Mouse (Mus musculus): ENCODE results near the gene Mgl2.
"Not testable (repeated sequence)": the region's sequence is repeated elsewhere in the genome, so short reads cannot be mapped to it uniquely, and the experiment has no call there.

The Mgl2 gene

DNA sequence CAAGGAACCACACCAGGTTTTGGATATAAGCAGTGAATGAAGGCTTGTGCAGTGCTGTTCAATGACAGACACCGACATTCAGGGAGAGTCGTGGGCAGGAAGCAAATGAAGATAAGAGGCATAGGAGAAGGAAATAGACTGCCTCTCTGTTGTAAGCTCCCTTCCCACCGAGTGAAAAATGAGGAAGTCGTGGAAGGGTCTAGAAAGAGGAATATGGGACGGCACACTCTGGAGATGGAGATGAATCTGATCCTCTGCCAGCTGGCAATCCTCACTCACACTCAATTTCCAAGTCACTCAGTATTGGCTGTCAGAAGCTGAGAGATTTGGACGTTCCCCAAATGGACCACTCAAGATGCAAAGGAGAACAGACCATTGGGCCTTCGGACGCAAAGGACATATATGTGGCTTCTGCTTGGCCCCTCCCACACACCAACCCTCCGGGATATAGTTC is at the start of gene Mgl2:
Mgl2 (plus strand) TSS at position 404 of the 454 bp plus-strand sequence.
- no peak for DNase-seq (ENCODE audit: low spot score)

DNA sequence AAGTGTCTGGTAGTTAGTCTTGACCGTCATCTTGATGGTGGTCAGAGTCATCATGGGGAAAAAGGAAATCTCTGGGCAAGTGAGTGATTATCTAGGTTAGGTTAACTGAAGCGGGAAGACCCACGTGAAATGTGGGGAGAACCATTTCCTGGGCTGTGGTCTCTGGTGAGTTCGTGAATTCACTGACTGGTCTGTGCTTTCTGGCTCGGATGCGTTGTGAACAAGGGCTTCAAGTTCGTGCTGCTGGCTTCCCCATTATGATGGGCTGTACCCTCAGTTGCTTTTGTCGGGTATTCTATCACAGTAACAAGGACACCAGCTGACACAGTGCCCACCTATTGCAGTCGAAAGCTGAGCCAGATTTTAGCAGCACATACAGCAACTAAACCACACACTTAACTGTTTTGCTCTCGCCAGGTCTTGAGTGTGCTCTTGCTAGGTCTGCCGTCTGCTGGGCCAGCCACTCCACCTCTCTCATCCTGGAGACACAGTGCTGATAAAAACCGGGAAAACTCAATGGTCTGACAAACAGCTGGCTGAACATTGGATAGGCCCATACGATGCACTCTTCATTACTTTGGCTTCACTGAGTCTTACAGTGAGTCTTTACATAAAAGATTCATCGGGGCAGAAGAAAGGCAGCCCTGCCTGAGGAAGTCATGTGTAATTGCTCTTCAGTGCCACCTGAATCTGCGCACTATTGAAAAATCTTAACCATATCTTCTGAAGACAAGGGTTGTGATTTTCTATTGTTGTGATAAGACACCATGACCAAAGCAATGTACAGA is 49.1 kb upstream of the Mgl2 start:
- DNase-seq (ENCODE audit: low spot score): no peak

DNA sequence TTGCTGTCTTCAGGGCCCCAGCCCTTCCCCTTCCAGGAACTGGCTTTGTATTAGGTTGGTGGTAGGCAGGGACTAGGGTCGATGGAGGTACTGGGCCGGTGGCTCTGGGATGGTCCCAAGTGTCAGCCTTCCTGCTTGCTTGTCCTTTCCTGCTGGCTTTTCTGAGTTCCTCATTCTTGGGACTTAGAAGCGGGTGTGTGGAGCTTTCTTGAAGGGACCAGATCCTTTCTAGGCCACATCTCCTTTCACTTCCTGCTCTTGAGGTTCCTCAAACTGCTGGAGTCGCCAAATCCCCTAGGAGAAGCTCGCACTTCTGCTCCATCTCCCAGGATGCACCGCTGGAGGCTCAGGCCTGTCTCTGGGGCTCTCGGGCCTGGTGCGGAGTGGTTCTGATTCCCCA is 45.6 kb upstream of the Mgl2 start:
- no peak for DNase-seq (ENCODE audit: low spot score)

DNA sequence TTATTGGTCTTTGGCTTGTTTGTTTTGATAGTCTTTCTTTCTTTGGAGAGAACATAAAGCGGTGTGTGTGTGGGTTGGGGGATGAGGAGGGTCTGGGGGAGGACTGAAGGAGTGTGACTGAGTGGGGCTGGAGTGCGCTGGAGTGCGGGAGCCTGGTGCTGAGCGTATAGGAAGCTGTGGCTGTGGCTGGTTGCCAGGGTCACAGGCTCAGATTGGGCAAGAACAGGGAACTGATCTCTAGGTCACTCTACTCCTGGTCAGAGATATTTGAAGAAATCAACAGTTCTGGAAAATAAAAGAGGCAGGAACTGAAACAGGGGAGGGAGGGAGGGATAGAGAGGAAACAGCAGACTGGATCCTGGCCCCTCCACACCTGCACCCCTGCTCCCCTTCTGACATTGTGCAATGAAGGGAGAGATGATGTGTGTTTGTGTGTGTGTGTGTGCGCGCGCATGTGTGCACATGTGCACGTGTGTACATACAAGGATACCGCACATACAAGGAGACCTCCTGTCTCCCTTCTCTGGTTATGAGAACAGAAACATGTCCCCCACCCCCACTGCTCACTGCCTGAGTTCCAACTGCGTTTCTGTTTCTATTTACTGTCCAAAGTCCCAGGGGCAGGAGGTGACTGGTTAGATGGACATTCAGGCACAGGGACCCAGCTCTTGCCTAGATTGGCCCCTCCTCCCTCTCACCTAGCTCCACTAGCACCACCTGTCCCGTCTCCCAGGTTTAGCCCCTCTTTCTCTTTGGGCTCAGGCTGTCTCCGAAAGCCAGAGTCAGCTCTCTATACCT is 37.9 kb upstream of the Mgl2 start, which contains the start of gene Asgr2:
Asgr2 (plus strand) TSS at position 659 of the 798 bp plus-strand sequence.
- DNase-seq (ENCODE audit: low spot score): no peak

DNA sequence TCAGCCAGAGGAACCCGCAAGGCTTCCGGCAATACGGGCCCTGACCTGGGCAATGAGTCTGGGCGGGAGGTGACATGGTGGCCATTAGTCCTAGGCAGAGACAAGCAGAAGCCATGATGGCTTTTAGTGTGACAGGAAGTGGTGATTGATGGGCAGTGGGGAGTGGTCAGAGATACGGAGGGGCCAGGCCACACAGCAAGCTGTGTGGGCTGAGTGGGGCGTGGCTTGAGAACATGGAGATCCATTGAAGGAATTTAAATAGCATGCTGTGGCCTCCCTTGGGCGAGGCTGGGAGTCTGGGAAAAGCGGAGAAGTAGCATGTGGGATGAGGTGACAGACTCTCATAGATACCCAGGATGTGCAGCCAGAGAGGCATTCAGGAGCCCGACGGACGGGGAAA is 32.7 kb upstream of the Mgl2 start:
- no peak for DNase-seq (ENCODE audit: low spot score)

DNA sequence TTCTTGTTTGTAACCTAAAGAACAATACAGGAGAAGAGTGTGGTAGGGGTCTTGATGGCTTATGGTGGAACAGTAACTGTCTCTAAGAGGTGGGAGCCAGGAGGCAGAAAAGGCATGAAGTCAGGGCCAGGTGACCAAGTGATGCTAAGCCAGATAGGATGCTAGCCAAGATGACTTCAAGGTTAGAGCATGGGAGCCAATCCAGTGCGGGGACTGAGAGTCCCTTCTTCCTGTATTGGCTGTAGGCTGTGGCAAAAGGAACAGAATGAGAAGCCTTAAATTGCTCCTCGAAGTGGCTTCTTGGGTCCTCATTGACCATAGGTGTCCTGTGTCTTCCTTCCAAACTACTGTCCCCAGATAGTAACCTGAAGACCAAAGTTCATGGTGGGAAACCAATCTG is 31.0 kb upstream of the Mgl2 start:
- no peak for DNase-seq (ENCODE audit: low spot score)

DNA sequence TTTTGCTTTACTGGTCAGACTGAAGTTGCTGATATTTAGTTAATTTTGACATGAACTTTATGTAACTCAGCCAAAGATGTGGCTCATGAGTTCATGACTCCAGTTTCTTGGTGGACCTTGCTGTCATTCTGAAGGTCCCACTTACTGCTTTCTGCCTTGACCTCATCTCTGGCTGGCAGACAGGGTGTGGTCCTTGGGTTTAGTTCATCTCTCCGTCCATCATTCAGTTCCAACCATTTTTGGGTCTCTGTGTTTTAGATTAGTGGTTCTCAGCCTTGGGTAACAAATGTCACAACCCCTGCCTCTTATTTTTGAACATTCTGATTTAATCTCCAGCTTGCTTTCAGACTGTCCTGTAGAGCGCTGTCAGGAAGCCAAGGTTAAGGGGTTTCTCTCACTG is 30.3 kb upstream of the Mgl2 start:
- DNase-seq (ENCODE audit: low spot score): no peak

DNA sequence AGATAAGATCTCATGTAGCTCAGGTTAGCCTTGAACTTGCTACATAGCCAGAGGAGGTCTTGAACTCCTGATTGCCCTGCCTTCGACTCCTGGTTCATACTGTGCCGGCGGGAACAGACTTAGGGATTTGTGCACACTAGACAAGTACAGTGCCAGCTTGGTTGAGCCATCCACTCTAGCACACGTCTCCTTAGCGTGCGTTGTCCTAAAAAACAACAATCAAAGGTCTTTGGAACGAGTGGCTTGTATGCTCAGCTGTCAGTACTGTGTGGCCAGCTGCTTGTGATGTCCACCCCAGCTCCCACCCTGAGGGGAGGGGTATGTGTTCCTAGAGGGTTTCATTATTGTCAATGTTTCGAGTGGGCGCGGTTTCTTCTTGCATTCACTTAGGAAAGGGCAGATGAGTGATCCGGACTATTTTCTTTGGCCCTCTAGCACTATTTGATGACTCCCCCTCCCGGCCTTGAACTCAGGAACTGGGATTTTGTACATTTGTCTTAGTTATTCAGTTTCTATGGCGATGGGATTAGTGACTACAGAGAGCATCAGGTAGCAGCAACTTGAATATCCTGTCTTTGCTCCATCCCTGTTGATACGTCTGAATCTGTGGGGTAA is 26.3 kb upstream of the Mgl2 start:
- no peak for DNase-seq (ENCODE audit: low spot score)

DNA sequence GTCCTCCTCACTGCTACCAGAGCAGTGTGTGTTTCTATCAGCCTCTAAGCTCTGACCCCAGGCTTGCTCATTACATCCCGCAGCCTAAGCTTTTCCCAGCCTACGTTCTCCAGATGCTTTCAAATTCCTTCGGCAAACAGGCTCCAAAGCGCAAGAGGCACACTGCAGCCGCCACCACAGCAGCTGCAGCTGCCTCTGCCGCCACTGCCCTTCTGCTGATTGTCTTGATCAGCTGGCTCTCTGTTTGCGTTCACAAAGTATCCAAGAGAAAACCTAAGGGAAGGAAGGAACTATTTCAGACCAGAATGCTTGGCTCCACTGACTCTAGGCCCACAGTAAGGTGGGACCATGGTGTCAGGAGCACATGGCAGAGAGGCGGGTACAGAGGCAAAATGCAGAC is 23.0 kb upstream of the Mgl2 start:
- no peak for DNase-seq (ENCODE audit: low spot score)

DNA sequence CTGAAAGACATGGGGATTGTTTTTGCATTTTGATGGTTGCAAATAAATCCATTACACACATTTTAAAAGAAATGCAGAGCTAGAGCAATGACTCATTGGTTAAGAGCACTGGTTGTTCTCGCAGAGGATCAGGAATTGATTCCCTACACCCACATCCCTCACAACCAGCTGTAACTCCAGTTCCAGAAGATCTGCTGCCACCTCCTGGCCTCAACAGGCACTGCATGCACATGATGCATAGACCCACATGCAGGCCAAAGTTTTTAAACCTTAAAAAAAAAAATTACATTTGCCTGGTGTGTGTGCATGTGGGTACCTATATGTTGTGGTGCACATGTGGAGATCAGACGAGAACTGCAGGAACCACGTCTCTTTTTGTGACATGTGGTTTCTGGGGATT is 20.0 kb upstream of the Mgl2 start:
- DNase-seq (ENCODE audit: low spot score): peak; percentile 26

DNA sequence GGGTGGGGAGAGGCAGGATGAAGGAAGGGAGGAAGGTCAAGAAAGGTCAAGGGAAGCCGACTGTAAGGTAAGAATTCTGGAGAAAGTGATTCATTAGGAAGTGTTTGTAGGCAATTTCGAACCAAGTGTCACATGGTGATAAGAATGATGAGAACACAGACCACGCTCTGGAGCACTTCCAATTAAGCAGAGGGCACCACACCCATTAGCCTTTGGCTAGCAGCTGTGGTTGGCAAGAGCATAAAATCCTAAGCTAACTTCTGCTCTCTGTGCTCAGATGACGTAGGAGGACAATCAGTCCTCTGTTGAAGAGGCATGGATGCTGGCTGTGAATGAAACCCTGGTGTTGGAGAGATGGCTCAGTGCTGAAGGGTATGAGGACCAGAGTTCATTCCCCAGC is 15.6 kb upstream of the Mgl2 start:
- no peak for DNase-seq (ENCODE audit: low spot score)

DNA sequence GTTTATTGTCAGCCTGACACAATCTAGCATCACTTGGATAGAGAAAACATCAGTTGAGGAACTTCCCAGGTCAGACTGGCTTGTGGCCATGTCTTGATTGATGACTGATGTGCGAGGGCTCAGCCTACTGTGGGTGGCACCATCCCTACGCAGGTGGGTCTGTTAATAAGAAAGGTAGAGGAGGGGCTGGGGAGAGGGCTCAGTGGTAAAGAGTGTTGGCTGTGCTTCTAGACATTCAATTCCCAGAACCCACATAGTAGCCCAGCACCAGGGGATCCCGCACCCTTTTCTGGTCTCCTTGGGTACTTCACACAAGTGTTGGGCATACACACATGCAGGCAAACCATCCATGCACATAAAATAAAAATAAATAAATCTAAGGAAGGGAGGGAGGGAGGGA is 14.2 kb upstream of the Mgl2 start:
- no peak for DNase-seq (ENCODE audit: low spot score)

DNA sequence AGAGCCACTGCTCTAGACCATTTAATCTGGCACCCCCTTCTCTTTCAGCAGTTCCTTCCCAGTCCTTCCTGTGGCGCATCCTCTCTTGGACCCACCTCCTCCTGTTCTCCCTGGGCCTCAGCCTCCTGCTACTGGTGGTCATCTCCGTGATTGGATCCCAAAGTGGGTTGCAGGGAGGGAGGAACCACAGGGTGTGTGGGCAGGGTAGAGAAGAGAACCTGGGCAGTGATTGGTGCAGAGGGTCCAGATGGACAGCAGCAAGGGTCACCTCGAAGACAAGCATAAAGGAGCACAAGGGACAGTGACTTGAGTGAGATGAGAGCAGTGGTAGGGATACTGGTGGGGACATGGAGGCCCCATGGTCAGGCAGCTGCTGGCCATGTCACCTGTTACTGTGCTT is 4.9 kb downstream of the Mgl2 start:
- not testable (repeated sequence) for DNase-seq (ENCODE audit: low spot score)

DNA sequence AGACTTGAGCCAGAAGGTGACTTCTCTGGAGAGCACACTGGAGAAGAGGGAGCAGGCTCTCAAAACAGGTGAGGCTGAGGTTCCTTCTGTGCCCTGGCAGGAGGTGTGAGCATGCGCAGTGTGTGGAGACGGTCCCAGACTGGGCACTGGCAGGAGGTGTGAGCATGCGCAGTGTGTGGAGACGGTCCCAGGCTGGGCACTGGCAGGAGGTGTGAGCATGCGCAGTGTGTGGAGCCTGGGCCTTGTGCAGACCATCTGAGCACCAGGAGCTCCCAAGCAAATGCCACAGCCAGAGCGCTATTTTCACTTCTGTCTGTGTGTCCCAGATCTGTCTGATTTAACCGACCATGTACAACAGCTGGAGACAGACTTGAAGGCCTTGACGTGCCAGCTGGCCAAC is 5.8 kb downstream of the Mgl2 start:
- not testable (repeated sequence) for DNase-seq (ENCODE audit: low spot score)

DNA sequence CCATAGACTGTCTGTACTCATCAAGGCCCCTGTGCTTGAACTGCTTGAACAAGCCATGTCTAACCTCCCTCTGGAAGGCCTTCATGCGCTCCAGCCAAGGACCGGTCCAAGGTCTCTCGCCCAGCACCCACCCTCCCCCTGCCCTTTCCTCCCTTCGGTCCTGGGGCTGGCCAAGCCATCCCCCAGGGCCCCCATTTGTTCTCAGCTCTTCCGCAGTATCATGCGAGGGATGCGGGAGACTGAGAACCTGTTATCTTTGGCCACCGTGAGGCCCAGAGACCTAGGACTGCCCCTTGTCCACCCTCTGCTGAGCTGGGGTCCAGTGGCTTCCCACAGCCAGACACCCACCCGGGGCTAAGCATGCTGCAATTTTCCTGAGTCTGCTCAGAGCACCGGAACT is 9.0 kb downstream of the Mgl2 start:
- no peak for DNase-seq (ENCODE audit: low spot score)

DNA sequence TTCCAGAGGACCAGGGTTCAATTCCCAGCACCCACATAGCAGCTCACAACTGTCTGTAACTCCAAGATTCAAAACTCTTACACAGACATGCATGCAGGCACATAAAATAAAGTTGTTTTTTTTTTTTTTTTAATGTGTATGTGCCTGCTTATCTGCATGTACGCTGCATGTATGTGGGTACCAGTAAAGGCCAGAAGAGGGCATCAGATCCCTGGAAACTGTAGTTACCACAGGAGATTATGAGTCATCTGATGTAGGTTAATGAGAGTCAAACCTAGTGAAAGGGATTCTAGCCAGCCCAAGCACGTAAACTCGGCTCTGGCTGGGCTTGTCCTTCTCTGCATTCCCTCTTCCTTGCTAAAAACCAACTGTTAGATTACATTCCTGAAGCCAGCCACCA is 20.9 kb downstream of the Mgl2 start:
- peak; percentile 28 for DNase-seq (ENCODE audit: low spot score)

DNA sequence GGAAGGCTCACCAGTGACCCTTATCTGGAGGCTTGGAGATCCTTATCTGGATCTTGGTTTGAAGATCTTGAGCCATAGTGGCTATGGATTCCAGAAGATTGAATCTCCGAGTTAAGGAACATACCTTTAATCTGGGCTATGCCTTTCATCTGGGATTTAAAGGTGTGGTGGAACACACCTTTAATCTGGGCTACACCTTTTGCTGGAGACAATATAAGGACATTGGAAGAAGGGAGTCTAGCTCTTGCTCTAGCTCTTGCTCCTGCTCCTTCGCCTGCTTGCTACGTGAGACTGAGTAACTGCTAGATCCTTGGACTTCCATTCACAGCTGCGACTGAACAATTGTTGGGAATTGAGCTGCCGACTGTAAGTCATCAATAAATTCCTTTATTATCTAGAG is 25.8 kb downstream of the Mgl2 start, which contains the start of gene Clec10a:
Clec10a (plus strand) TSS at position 301 of the 400 bp plus-strand sequence.
- not testable (repeated sequence) for DNase-seq (ENCODE audit: low spot score)

DNA sequence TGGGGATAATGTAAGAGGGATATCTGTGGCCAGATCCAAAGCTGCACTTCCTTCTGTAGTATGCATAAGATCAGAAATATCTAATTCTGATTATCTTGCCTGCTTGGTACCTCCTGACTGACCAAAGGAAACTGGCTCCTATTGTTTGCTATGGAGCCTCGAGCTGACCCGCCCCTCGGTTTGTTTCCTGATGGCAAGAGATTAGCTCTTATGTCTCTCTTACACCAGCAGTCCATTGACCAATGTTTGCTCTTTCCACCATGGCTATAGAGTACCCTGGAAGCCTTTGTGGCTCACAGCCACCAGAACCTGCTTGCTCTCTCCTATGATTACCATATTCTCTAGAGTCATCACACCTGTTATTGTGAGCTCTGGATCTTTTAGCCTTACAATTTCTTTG is 32.2 kb downstream of the Mgl2 start:
- DNase-seq (ENCODE audit: low spot score): no peak

DNA sequence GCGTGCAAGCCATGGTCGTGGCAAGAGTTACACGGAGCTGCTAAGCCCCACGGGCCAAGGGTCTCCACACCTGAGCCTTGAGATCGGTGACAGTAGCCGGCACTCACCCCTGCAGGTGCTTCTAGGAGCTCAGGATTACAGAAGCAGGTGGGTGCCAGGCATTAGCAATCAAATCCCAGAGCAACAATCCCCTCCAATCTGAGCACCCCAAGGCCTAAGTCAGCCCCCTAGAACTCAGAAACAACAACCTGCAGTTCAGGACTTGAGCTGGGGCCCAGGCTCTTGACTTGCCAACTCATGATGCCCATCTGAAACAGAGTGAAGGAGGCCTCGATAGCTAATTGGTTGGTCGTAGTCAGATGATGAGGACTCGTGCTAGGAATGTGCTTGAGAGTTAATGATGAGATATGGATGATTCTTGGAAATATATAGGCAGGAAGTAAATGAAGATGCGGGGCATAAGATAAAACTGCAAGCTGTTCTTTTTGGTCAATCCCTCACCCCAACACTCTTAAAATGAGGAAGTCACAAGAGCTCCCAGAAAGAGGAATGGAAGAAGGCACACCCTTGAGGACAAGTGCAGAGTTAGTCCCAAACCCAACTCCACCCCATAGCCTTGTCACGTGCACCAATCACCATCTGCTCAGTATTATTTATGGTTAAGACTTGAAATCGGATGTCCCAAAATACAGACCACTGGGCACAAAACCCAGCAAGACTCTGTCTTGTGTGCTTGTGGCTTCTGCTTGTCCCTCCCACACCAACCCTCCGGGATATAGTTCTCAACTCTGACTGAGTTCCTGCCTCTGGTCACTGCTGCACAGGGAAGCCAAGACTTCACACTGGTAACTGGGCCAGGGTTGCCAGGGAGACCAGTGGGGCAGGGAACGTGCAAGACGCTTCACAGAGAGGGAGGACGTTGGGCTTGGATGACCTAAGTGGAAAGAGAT is 36.1 kb downstream of the Mgl2 start:
- DNase-seq (ENCODE audit: low spot score): no peak

DNA sequence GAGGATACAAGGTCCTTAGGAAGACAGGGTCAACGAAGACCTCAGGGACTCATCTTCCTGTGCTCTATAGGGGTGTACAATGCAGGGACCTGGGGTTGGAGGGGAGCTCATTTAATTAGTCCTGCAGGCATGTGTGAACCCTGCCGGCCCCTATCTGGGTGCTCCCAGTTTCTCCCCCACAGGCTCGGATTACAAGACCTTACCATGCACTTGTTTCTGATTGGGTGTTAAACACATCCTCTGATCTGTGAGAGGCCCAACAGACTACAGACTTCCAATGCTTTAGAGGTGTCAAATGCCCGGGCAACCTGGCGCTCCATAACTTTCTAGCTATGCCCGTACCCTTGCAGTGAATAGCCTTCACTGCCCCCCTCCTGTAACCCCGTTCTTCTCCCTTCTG is 38.0 kb downstream of the Mgl2 start:
- DNase-seq (ENCODE audit: low spot score): no peak

DNA sequence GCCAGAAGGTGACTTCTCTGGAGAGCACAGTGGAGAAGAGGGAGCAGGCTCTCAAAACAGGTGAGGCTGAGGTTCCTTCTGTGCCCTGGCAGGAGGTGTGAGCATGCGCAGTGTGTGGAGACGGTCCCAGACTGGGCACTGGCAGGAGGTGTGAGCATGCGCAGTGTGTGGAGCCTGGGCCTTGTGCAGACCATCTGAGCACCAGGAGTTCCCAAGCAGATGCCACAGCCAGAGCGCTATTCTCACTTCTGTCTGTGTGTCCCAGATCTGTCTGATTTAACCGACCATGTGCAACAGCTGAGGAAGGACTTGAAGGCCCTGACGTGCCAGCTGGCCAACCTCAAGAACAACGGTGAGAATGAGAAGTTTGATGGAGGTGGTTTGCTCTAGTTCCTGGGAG is 39.3 kb downstream of the Mgl2 start:
- not testable (repeated sequence) for DNase-seq (ENCODE audit: low spot score)

DNA sequence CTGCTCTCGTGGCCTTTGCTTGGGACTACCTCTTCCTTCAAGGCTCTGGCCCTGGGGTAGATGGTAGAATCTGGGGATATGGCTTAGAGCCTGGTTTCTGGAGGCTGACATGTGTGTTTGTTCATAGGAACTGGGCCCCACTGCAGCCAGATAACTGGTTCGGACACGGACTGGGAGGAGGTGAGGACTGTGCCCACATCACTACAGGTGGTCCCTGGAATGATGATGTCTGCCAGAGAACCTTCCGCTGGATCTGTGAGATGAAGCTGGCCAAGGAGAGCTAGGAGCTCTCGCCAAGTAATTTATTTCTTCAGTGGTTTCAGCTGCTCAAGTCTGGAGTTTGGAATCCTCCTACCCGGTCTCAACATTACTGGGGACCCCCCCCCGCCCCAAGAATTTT is 40.2 kb downstream of the Mgl2 start:
- no peak for DNase-seq (ENCODE audit: low spot score)
